Mouse (Mus musculus) liver, embryonic 14.5 days (tissue): Measurements from ENCODE around the gene Zbtb11.

Experiments used
- CTCF ChIP-seq: IDR thresholded peaks from 2 replicates; pipeline ENCODE4 v1.5.1; 2016; ENCODE audit warnings: antibody characterized with exemption, low read depth, control low read depth
- EP300 ChIP-seq: IDR thresholded peaks from 2 replicates; pipeline ENCODE4 v1.6.1; 2016; ENCODE audit warnings: antibody characterized with exemption, low read depth

DNA sequence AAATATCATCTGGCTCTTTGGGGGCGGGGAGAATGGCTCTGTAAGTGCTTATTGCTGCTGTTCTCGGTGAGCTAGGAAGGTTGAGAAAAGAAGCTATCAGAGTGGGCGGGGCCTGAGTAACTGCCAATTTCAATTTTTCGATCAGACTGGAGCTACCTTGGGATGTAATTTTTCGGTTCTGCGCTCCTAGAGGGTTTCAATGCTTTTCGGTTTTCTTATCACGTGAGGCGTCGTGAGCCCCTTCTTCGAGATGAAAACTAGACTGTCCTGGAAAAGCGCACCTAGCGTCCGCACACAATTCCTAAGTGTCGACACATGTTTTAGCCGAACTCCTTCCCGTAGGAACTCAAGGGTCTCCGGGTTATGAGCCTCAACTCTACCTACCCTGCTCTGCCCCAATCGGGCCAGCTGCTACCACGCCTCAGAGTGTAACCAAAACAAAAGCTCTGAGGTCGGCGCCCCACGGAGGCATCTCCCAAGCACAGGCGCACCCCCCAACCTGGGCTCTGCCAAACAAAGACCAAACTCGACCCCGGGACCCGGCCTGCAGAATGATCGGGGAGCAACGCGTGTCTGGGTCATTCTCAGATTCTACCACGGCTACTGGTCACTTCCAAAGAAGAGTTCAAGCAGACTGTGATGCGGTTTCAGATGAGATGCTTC, 39.9 kb upstream of the Zbtb11 start:
- no peak for TF ChIP-seq EP300
- TF ChIP-seq CTCF = 0 out of 2 replicates have a peak, but pooled peaks have one; percentile 5
